Mouse (Mus musculus): ENCODE results near the gene Gm26938. TPM values are rescaled to one million over a fixed set of nuclear protein-coding genes. Genes with fewer than 3 reads are reported as not detected.
A peak's percentile ranks its signal among the peaks of the same experiment; 100 is the strongest.

Gm26938 gene
- polyA plus RNA-seq, 1 experiment from 2014 or later: not detected

DNA sequence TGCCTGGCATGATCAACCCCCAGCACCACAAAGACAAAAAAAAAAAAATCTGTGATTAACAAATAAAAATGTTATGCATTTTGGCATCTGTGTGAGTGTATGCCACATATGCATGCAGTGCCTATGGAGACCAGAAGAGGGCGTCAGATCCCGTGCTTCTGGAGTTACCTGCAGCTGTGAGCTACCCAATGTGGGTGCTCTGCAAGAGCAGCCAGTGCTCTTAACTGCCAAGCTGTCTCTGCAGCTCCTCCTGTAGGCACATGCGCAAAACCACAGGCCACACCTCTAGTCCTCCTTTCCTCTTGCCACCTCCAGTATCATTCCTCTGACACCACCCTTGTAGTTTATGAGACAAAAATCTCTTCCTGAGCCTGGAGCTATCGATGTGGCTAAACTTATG is 16.8 kb downstream of the Gm26938 start:
- Histone ChIP-seq H3K4me2 (ENCODE audit: low read length) (no peak overlapping the region), H3K9me3 (replicated peaks; ENCODE audit: control insufficient read depth, low read length) (no peaks in the 10 kb centered on the region), H3K9ac (ENCODE audit: low read length) (no peak overlapping the region), H3K4me1 (ENCODE audit: control insufficient read depth, insufficient read depth, low read length) (no peaks in the 10 kb centered on the region), H3K36me3 (ENCODE audit: control insufficient read depth, insufficient read depth, low read length) (no peaks in the 10 kb centered on the region), H3K27ac (ENCODE audit: low read depth, low read length) (no peak overlapping the region), H3K4me3 (ENCODE audit: low read depth, low read length) (no peak overlapping the region), H3K27me3 (replicated peaks; ENCODE audit: control insufficient read depth, insufficient read depth, low read length) (peaks cover 4% of the 10 kb centered on the region; the same call in 1 of the 2 replicates)
- DNase-seq (ENCODE audit: low spot score) (no peak), ATAC-seq (no peak)
- WGBS: 52% methylated on average over 4 of the region's 4 CpGs

GRCm38 (mm10) chr5:139805924-139806323 is 20.3 kb downstream of the Gm26938 start:
- no peaks in the 10 kb centered on the region for H3K27me3 ChIP-seq (replicated peaks; ENCODE audit: control insufficient read depth, insufficient read depth, low read length)
- H3K27ac ChIP-seq (ENCODE audit: low read depth, low read length): no peak overlapping the region
- no peak for DNase-seq (ENCODE audit: low spot score)
- no peak overlapping the region for H3K4me3 ChIP-seq (ENCODE audit: low read depth, low read length)
- WGBS: 91% methylated on average over 8 of the region's 8 CpGs
- peaks cover 11% of the 10 kb centered on the region for H3K36me3 ChIP-seq (ENCODE audit: control insufficient read depth, insufficient read depth, low read length)
- ATAC-seq: no peak
- no peaks in the 10 kb centered on the region for H3K9me3 ChIP-seq (replicated peaks; ENCODE audit: control insufficient read depth, low read length)
- H3K9ac ChIP-seq (ENCODE audit: low read length): no peak overlapping the region
- H3K4me1 ChIP-seq (ENCODE audit: control insufficient read depth, insufficient read depth, low read length): no peaks in the 10 kb centered on the region
- H3K4me2 ChIP-seq (ENCODE audit: low read length): no peak overlapping the region

DNA sequence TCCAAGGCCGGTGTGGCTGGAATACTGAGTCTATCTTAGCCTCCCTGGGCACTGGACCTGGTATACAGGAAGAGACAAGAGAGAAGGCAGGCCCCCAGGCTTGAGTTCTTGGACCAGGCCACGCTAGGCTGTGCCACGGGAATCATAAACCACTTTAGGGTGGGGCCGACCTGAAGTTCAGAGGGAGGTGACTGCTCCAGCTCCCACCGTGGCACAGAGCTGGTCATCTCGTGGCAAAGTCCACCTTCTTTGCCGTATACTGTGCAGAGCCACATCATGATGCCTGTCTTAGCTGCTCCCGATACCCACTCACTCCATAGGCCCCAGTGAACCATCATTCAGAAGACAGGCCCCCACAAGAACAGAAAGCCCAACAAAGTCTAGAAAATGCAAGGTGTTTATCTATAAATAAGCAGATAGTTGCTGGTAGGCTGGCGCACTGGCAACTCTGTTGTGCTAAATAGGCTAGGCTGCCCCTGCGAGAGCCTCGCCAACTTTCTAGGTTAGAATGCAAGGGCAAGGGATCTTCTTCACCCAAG is 21.6 kb downstream of the Gm26938 start:
- Histone ChIP-seq H3K9me3 (replicated peaks; ENCODE audit: control insufficient read depth, low read length) (no peaks in the 10 kb centered on the region), H3K4me2 (ENCODE audit: low read length) (no peak overlapping the region), H3K36me3 (ENCODE audit: control insufficient read depth, insufficient read depth, low read length) (peaks cover 23% of the 10 kb centered on the region), H3K27ac (ENCODE audit: low read depth, low read length) (no peak overlapping the region), H3K27me3 (replicated peaks; ENCODE audit: control insufficient read depth, insufficient read depth, low read length) (no peaks in the 10 kb centered on the region), H3K9ac (ENCODE audit: low read length) (no peak overlapping the region), H3K4me3 (ENCODE audit: low read depth, low read length) (no peak overlapping the region), H3K4me1 (ENCODE audit: control insufficient read depth, insufficient read depth, low read length) (no peaks in the 10 kb centered on the region)
- ATAC-seq (no peak), DNase-seq (ENCODE audit: low spot score) (no peak)
- WGBS: 95% methylated on average over 11 of the region's 11 CpGs

DNA sequence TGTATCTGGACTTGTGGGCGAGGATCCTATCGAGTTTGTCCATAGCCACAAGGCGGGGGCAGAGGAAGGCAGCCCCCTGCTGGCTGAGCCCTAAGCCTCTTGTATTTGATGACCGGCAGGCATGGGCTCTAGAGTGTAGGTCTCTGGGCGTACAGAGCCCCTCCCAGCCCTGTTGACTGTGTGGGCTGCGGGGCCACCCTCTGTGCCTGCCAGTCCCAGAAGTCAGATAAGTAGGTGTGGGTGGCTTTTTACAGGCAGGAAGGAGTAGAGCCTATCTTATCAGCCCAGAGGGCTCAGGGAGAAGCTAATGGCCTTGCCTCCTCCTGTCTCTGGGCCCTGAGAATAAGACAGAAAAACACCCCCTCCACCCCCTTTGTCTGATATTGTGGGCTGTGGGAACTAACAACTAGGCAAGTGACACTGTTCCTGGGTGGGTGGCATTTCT is 22.1 kb downstream of the Gm26938 start:
- no peaks in the 10 kb centered on the region for H3K27me3 ChIP-seq (replicated peaks; ENCODE audit: control insufficient read depth, insufficient read depth, low read length)
- H3K9ac ChIP-seq (ENCODE audit: low read length): no peak overlapping the region
- 0 out of 2 replicates have a peak, but pooled peaks have one; percentile 35 for ATAC-seq
- H3K9me3 ChIP-seq (replicated peaks; ENCODE audit: control insufficient read depth, low read length): no peaks in the 10 kb centered on the region
- H3K27ac ChIP-seq (ENCODE audit: low read depth, low read length): no peak overlapping the region
- WGBS: 7% methylated on average over 6 of the region's 6 CpGs
- H3K4me1 ChIP-seq (ENCODE audit: control insufficient read depth, insufficient read depth, low read length): peaks cover under 1% of the 10 kb centered on the region; the same call in 1 of the 2 replicates
- no peak for DNase-seq (ENCODE audit: low spot score)
- no peak overlapping the region for H3K4me3 ChIP-seq (ENCODE audit: low read depth, low read length)
- H3K4me2 ChIP-seq (ENCODE audit: low read length): no peak overlapping the region
- peaks cover 29% of the 10 kb centered on the region for H3K36me3 ChIP-seq (ENCODE audit: control insufficient read depth, insufficient read depth, low read length)

- no peak overlapping the region for H3K4me2 ChIP-seq (ENCODE audit: low read length)
- H3K9ac ChIP-seq (ENCODE audit: low read length): no peak overlapping the region
- 6% methylated on average over 12 of the region's 12 CpGs for WGBS
- H3K4me3 ChIP-seq (ENCODE audit: low read depth, low read length): no peak overlapping the region
- DNase-seq (ENCODE audit: low spot score) (peak; percentile 75), ATAC-seq (peak; percentile 58)
- peaks cover 5% of the 10 kb centered on the region for H3K4me1 ChIP-seq (ENCODE audit: control insufficient read depth, insufficient read depth, low read length)
- H3K27ac ChIP-seq (ENCODE audit: low read depth, low read length): no peak overlapping the region
- H3K27me3 ChIP-seq (replicated peaks; ENCODE audit: control insufficient read depth, insufficient read depth, low read length): no peaks in the 10 kb centered on the region
- no peaks in the 10 kb centered on the region for H3K9me3 ChIP-seq (replicated peaks; ENCODE audit: control insufficient read depth, low read length)
- peaks cover 29% of the 10 kb centered on the region for H3K36me3 ChIP-seq (ENCODE audit: control insufficient read depth, insufficient read depth, low read length)
Measured at GRCm38 (mm10) chr5:139803601-139804102, 22.6 kb downstream of the Gm26938 start.

- H3K27ac ChIP-seq (ENCODE audit: low read depth, low read length): no peak overlapping the region
- H3K36me3 ChIP-seq (ENCODE audit: control insufficient read depth, insufficient read depth, low read length): peaks cover 29% of the 10 kb centered on the region
- H3K9me3 ChIP-seq (replicated peaks; ENCODE audit: control insufficient read depth, low read length): no peaks in the 10 kb centered on the region
- DNase-seq (ENCODE audit: low spot score) (no peak), ATAC-seq (no peak)
- no peaks in the 10 kb centered on the region for H3K27me3 ChIP-seq (replicated peaks; ENCODE audit: control insufficient read depth, insufficient read depth, low read length)
- no peak overlapping the region for H3K4me2 ChIP-seq (ENCODE audit: low read length)
- no peak overlapping the region for H3K9ac ChIP-seq (ENCODE audit: low read length)
- H3K4me1 ChIP-seq (ENCODE audit: control insufficient read depth, insufficient read depth, low read length): peaks cover 10% of the 10 kb centered on the region
- no peak overlapping the region for H3K4me3 ChIP-seq (ENCODE audit: low read depth, low read length)
- 79% methylated on average over 8 of the region's 8 CpGs for WGBS
Measured at GRCm38 (mm10) chr5:139803165-139803564, 23.0 kb downstream of the Gm26938 start.

DNA sequence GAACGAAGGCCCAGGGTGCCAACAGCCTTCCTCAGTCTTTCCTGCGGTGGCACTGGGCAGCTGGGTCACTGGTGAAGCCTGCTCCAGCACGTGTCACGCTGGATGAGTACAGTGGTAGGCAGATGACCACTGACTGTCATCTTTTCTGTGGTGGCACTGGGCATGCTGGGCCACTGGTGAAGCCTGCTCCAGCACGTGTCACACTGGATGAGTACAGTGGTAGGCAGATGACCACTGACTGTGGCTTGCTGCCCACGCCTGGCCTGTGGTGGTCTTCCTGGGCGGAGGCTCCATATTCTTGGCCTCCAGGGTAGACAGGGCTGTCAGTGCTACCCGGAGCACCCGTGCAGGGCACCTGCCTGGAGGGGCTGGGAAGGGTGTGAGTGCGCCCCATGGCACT is 24.3 kb downstream of the Gm26938 start:
- 90% methylated on average over 10 of the region's 10 CpGs for WGBS
- H3K4me1 ChIP-seq (ENCODE audit: control insufficient read depth, insufficient read depth, low read length): peaks cover 23% of the 10 kb centered on the region
- no peak overlapping the region for H3K27ac ChIP-seq (ENCODE audit: low read depth, low read length)
- no peak for DNase-seq (ENCODE audit: low spot score)
- H3K4me3 ChIP-seq (ENCODE audit: low read depth, low read length): no peak overlapping the region
- H3K9me3 ChIP-seq (replicated peaks; ENCODE audit: control insufficient read depth, low read length): no peaks in the 10 kb centered on the region
- H3K4me2 ChIP-seq (ENCODE audit: low read length): no peak overlapping the region
- H3K27me3 ChIP-seq (replicated peaks; ENCODE audit: control insufficient read depth, insufficient read depth, low read length): no peaks in the 10 kb centered on the region
- no peak for ATAC-seq
- H3K9ac ChIP-seq (ENCODE audit: low read length): no peak overlapping the region
- peaks cover 29% of the 10 kb centered on the region for H3K36me3 ChIP-seq (ENCODE audit: control insufficient read depth, insufficient read depth, low read length)

- WGBS: 93% methylated on average over 8 of the region's 8 CpGs
- ATAC-seq: no peak
Measured at GRCm38 (mm10) chr5:139801231-139801630, 25.0 kb downstream of the Gm26938 start.

GRCm38 (mm10) chr5:139799801-139800590 is 26.2 kb downstream of the Gm26938 start:
- Histone ChIP-seq H3K27me3 (replicated peaks; ENCODE audit: control insufficient read depth, insufficient read depth, low read length) (no peaks in the 10 kb centered on the region), H3K9me3 (replicated peaks; ENCODE audit: control insufficient read depth, low read length) (no peaks in the 10 kb centered on the region), H3K4me2 (ENCODE audit: low read length) (no peak overlapping the region), H3K36me3 (ENCODE audit: control insufficient read depth, insufficient read depth, low read length) (peaks cover 29% of the 10 kb centered on the region), H3K9ac (ENCODE audit: low read length) (no peak overlapping the region), H3K4me1 (ENCODE audit: control insufficient read depth, insufficient read depth, low read length) (peaks cover 32% of the 10 kb centered on the region), H3K4me3 (ENCODE audit: low read depth, low read length) (no peak overlapping the region), H3K27ac (ENCODE audit: low read depth, low read length) (no peak overlapping the region)
- no peak for ATAC-seq
- no peak for DNase-seq (ENCODE audit: low spot score)
- 92% methylated on average over 33 of the region's 33 CpGs for WGBS

More at GRCm38 (mm10) chr5:139801231-139801630, 25.0 kb downstream of the Gm26938 start:
- Histone ChIP-seq H3K36me3 (ENCODE audit: control insufficient read depth, insufficient read depth, low read length) (peaks cover 29% of the 10 kb centered on the region), H3K9ac (ENCODE audit: low read length) (no peak overlapping the region), H3K27ac (ENCODE audit: low read depth, low read length) (no peak overlapping the region), H3K4me2 (ENCODE audit: low read length) (no peak overlapping the region), H3K9me3 (replicated peaks; ENCODE audit: control insufficient read depth, low read length) (no peaks in the 10 kb centered on the region), H3K4me3 (ENCODE audit: low read depth, low read length) (no peak overlapping the region), H3K27me3 (replicated peaks; ENCODE audit: control insufficient read depth, insufficient read depth, low read length) (no peaks in the 10 kb centered on the region), H3K4me1 (ENCODE audit: control insufficient read depth, insufficient read depth, low read length) (peaks cover 29% of the 10 kb centered on the region)
- DNase-seq (ENCODE audit: low spot score): no peak

Data from forebrain, embryonic 14.5 days (tissue).